Mouse (Mus musculus) ES-Bruce4 (cell line): Measurements from ENCODE around the gene Aox1.

ENCODE experiments used
- CTCF ChIP-seq: IDR thresholded peaks from one replicate; pipeline ENCODE4 v1.8.1; 2011; ENCODE audit warnings: low read depth, low read length
- EP300 ChIP-seq: IDR thresholded peaks from 2 replicates; pipeline ENCODE4 v1.6.1; 2011; ENCODE audit warnings: low read depth, low read length; ENCODE audit not compliant: insufficient read depth
- POLR2A ChIP-seq: IDR thresholded peaks from one replicate; pipeline ENCODE4 v1.8.1; 2011; ENCODE audit warnings: low read length; ENCODE audit not compliant: insufficient read depth

DNA sequence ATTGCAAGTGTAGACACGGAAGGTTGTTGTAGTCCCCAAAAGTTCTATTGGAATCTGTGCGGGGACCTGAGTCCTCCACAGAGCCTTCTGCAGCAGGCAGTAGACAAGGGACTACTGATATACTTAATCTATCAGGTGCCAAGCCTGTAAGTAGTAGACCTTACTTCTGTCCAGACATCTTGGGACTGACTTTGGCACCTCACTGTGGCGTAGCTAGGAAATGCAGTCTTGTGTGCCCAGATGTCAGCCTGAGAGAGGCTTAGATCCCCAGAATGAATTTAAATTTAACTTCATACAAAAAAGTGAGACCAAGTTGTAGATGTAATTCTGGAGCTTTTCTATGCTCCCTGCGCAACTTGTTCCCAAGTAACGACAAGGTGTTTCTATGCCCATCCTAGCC lies 50.0 kb downstream of the Aox1 start:
- TF ChIP-seq CTCF: peak; percentile 30
- no peak for TF ChIP-seq POLR2A
- no peak for TF ChIP-seq EP300
